Mouse (Mus musculus): ENCODE measurements around the gene Mylip.

Mylip gene

DNA sequence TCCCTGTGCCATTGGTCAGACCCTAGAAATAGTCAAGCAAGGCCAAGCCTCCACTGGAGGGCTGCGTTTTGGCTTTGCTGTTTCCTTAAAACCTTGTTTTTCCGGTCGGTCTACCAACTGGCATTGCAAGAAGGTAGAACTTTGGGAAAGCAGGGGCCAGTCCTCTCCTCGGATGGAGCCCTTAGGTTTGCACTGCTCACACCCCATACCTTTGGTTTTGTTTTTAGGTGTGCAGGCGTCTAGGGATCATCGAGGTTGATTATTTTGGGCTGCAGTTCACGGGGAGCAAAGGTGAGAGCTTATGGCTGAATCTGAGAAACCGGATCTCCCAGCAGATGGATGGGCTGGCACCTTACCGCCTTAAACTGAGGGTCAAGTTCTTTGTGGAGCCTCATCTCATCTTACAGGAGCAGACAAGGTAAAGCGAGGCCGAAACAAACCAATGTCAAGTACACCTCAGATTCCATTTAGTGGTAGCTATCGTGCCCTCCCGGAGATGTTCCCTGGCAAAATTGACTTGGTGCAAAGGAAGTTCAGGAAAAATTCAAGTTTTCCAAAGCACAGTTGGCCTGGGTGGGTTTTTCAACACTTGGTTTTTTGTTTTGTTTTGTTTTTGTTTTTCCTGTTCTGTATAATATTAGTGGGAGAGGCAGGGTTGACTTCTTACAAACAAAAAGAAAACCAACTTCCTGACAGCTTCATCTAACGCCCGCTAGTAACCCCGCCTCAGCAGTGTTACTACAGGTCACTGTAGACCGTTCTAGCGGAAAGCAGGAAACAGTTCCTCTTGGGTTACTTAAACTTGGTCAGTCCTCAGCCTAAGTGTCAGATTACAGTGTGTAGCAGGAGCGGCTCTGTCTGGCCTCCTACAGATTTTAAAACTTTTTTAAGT lies 1.7 kb downstream of the Mylip start:
- DNase-seq (ENCODE audit: low spot score), result peak; percentile 54

DNA sequence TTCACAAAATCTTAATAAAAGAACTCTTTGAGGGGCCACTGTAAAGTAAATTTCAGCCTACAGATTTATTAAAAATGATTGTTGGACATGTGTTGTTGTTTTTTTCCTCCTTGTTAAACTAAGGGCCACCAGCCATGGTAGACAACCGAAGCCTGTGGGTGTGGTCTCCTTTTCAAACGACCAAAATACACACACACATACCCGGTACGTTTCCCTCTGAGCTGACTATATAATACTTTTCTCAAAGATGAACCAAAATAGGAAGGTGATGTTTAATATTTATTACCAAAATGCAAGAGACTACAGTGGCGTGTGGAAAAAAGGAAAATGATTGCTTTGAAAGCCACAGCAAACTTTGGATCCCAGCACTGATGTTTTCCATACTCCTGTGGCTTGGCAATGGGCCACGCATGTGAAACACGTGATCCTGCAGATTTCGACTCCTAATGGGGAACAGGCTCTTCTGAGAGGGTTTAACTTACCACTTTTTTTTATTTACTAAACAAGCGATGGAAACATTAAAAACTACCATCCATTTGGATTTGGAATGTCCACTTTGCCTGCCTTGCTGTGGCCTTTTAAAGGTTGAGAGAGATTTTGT lies 2.4 kb downstream of the Mylip start:
- DNase-seq (ENCODE audit: low spot score), result no peak

DNA sequence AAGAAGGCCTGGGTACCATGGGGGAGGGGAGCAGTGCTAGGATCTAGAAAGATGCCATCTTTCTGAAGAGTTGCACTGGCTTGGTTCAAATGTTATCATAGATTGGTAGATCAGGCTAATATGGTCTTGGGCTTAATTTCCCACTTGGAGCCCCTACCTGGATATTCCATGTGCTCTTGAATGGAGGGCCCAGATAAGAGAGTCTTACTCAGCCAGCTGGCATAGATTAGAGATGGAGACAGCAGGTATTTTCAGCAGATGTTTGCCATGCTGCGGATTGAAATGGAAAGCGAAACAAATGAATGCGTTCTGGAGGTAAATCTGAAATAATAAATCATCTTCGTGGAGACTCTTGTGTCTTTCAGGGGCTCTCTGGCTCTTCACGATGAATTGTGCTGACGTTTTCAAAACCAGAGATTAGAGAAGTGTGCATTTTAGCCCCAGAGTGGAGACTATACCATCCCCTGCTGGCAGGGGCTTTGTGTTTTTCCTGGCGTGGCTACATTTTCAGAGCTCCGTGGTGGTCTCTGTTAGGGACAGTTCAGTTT lies 4.8 kb downstream of the Mylip start:
- no peak for DNase-seq (ENCODE audit: low spot score)

DNA sequence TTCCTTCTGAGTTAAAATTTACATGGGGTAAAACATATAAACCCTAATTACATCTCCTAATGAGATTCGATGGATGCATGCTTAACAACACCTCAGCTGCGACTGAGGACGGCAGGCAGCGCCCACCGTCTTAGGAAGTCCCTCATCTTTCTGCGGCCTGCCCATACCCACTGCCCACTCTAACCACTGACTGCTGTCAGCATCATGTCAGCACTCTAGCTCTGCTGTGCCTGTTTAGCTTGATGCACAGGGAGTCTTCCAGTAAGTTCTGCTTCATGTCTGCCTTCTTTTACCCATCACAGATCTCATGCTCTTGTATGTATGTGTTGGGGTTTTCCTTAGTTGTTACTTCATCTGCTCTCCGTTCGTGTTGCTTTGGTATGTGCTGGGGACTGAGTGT lies 7.2 kb downstream of the Mylip start:
- no peak for DNase-seq (ENCODE audit: low spot score)

DNA sequence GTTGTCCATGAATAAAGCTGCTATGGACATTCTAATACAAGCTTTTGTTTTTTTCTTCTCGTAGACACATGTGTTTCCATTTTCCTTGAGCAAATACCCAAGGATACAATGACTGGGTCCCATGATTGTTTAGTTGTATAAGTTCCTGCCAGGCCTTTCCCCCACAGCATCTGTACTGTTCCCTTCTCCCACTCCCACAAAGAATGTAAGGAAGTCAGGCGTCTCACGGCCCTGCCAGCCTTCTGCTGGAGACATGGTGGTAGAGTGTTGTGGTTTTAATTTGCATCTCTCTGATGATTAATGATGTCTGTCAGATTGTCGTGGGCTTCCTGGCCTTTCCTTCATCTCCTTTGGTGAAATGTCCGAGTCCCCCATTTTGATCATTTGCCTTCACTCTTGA lies 7.7 kb downstream of the Mylip start:
- DNase-seq (ENCODE audit: low spot score), result no peak

DNA sequence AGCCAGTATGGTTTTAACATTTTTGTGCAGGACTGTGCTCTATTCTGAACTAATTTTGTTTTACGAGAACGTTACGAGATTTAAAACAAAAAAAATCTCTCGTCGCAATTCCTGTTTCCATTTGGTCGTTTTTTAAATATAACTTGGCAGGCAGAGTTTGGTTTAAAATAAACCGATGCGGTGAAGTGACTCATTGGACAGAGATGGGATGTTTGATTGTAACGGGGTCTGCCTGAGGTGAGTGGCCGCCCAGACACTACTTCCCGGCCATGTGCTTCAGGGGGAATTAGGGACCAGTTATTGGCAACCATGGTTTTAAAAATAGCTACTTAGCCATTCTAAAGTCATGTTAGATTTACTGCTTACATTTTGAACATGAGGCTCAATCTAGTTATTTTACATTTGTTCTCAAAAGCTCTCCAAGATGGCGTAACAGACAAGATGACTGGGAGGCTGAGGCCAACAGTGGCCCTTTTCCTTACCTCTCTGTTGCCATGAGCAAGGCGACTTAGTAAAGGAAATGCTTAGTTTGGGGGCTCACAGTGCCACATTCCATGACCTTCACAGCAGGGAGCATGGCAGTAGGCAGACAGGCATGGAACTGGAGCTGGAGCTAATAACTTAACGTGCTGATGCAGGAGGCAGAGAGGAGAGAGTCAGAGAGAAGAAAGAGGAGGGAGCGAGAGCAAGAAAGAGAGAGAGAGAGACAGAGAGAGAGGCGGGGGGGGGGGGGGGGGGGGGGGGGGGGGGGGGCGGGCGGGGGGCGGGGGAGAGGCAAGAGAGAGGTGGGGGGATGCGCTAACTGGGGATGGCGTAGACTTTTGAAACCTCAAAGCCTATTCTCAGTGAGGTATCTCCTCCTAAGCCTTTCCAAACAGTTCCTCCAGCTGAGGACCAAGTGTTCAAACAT lies 8.6 kb downstream of the Mylip start:
- no peak for DNase-seq (ENCODE audit: low spot score)

DNA sequence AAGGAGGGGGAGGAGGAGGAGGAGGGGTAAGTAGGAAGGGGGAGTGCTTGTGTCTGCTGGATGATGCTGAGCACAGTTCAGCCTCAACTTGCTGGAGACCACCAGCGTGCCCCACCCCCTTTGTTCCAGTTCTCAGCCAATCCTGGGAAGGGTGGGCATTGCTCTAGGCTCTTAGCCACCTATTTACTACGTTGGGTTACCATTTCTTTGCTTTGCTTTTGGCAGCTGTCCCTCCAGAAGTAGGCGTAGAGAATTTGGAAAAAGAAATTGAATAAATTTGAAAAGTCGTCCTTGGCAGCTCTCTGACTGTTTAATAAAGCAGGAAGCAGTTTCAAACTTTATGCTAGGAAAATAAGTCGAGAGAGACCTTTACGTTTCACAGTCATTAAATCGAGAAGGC lies 11.2 kb downstream of the Mylip start:
- no peak for DNase-seq (ENCODE audit: low spot score)

DNA sequence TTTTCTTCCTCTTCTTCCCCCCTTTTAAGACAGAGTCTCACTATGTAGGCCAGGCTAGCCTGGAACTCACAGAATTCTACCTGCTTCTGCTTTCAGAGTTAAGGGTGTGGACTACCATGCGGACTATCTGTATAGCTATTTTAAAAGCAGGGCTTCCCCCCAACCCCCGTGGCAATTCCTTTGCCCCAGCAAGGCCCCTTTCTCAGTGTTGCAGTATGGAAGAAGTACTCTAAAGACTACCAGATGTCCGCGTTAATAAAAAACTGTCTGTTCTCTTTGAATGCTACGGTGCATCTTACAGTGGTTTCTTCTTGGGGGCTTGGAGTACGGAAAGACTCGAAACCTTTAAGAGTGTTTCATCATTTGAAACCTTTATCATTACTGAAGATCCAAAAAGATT lies 12.3 kb downstream of the Mylip start:
- DNase-seq (ENCODE audit: low spot score), result no peak

DNA sequence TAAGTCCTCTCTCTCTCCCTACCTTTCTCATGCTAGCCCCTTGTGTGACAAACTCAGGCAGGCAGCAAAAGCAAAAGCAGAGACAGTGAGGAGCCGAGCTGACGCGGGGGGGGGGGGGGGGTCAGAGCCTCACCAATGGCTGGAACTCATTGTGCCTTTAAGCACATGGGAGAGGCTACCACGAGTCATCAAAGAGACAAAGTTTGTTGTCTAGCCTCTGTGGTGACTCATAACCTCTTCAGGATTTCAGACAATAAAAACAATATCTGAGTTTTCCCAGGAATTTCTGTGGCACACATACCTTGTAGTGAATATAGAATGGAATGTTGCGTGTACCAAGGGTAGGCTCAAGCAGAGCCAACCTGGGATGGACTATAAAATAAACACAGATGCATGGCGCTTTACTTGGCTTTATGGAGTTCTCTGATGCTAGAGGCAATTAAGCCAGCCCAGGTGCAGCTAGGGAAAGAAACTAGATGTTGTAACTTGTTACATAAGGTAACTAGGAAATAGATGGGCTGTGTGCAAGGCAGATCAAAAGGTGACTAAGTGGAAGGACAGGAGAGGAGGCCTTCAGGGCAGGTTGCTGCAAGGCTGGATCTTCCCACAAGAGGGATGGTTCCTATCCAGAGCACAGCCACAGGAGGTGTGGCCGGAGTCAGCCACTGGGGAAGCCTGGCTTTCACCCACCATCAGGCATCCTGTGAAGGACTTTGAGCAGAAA lies 12.9 kb downstream of the Mylip start:
- DNase-seq (ENCODE audit: low spot score), result no peak

DNA sequence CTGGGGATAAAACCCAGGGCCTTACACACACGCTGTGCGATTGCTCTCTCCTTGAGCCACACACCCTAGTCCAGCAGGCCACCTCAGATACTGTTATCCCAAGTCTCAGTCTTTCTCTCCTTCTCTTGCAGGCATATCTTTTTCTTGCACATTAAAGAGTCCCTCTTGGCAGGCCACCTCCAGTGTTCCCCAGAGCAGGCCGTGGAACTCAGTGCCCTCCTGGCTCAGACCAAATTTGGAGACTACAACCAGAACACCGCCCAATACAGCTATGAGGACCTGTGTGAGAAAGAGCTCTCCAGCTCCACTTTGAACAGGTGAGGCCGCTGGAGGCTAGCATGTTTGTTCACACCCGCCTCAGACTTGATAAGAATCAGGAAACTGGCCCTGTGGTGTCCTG lies 14.7 kb downstream of the Mylip start:
- no peak for DNase-seq (ENCODE audit: low spot score)

DNA sequence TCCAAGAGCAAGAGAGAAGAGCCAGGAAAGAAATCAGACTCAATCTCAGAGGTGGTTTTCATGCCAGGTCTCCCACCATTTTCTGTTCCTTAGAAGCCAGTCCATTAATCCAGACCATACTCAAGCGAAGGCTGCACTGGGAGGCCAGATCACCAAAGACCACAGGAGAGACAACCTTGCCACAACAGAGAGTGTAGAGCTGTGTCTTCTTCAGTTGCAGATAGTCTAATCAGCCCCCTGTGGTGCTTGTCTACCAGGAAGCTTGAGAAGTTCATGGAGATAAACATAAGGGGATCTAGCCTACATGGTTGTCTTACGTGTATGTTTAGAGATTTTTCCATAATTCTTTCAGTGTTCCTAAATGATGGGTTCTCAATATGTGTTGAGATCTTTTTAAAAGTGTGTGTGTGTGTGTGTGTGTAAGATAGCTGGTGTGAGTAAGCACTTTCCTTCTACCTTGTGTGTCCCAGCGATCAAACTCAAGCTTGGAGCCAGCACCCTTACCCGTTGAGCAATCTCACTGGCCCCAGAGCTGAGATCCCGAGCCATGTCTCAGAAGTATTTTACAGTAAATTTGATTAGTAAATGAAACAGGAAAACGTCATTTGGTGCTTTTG lies 15.8 kb downstream of the Mylip start:
- DNase-seq (ENCODE audit: low spot score), result no peak

DNA sequence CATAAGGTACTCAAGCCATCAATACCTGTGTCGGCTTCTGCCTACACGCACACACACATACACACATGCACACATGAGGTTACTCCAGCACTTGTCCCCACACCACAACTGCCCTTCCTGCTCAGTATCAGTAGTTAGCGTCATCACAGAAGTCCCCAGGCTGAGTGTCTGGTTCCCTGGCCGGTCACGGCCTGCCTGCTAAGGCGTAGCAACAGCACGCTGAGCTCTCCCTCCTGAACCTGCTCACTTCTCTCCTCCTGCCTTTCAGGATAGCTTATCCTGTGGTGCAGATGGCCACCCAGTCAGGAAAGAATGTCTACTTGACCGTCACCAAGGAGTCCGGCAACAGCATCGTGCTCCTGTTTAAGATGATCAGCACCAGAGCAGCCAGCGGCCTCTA lies 16.7 kb downstream of the Mylip start:
- DNase-seq (ENCODE audit: low spot score), result no peak

DNA sequence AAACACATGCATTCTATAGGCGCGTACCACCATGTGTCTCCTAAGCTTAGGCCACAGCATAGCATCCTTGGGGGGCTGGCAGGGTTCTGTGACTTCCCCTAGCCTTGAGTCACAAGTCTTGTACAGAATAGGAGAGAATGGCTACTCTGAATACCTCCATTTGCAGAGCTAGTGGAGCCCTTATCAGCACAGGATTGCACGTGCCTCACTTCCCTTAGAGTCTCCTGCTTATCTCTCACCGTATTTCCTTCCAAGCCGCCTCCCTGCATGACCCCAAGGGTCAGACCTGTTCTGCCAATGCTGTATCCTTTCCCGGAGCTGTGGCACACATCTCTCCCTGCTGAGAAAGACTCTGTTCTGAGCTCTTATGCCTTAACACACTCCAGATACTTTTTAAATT lies 17.2 kb downstream of the Mylip start:
- DNase-seq (ENCODE audit: low spot score), result no peak

DNA sequence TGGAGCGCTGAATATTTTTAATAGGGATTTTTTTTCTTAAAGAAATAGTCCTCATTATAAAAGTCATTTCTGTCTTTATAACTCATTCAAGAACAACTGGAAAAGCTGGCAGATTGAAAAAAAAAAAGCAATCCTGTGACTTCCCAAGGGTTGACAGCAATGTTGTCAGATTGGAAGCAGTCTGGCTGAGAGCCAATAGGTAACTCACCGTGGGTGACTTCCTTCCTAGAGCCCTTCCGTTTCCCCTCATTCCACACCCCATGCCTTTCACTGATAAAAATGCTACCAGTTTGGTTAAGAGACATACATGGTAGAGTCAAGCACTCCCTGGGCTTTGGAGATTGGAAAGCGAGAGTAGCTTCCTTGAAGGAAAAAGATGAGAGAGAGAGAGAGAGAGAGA lies 21.4 kb downstream of the Mylip start:
- DNase-seq (ENCODE audit: low spot score), result no peak

DNA sequence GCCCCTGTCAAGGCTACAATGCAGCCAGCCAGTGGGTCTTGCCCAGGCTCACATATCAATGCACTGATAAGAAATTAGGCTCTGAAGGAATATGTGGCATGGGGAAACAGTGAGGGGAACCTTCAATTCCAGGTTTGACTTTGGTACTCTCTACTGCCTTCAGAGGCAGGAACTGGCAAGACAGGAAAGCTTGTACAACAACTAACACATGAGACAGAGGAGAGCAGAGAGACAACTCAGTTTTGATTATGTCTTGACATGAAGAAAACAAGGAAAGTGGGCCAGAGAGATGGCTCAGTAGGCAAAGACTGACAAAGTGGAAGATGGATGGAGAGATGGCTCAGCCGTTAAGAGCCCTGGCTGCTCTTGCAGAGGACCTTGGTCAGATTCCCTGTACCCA lies 23.5 kb downstream of the Mylip start:
- no peak for DNase-seq (ENCODE audit: low spot score)

DNA sequence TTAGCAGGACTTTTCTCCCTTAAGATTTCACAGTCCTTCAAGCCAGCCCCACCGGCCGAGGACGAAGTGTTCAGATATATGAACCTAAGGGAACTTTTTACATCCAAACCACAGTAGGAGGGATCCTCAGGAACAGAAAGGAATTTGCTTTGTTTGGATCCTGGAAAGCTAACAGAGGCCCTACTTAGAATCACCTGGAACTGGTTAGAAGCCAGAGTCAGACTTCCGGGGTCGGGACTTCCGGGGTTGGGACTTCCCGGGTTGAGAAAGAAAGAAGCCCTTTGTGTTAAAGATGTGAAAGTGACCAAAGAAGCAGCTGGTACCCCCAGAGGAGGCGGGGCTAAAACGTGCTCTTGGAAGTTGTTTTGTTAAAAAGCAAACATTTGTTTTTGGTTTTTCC lies 24.5 kb downstream of the Mylip start:
- no peak for DNase-seq (ENCODE audit: low spot score)

DNA sequence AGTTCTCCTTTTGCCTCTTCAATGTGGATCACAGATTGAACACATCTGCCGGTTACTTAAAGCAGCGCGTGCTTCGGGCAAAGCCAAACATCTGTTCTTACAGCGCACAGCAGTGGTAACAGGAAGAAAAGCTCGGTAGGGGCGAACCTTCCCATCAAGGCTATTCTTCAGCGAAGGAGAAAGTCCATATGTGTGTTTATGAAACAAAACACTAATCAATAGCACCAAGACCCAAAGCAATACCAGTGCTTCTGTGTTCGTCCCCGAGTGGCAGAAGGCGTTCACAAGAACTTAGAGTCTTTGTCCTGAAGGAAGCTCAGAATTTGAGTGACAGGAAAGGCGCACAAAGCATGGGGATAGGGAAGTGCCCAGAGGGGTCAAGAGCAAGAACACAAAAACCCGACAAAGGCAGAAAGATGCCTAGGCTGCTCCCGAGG lies 27.1 kb downstream of the Mylip start:
- no peak for DNase-seq (ENCODE audit: low spot score)

DNA sequence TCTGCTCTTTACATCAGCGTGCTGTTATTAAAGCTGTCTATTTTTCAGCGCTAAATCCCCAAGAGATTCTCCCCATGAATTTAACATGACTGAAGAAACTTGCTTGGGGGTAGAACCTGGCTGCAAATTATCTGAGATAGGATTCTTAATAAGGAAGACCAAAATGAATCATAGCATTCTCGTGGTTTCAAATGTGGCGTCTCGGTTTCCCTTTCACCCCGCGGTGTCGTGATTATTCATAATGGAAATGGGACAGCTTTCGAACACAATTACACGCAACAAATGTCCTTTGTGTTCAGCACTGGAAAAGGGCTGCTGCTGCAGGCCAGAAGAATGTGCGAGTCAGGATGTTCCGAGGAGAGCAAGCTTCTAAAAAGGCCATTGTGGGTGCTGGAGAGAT lies 29.4 kb downstream of the Mylip start:
- DNase-seq (ENCODE audit: low spot score), result no peak

DNA sequence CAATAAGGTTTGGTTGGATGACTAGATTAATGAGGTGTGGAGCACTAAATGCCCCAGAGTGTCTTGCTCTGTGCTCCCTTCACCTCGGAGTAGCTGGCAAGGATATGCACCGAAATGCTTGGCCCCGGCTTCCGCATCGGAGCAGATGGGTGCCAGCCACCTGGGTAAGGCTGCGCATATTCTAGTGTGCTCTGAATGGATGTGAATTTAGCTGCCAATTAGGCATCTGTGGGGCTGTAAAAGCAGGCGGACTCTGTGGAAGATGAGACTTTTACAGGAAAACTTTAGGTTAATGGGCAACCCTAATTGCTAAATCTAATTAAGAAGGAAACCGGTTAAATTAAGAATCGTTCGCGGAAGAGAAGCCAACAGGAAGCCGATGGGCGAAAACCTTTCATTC lies 32.7 kb downstream of the Mylip start:
- DNase-seq (ENCODE audit: low spot score), result no peak

DNA sequence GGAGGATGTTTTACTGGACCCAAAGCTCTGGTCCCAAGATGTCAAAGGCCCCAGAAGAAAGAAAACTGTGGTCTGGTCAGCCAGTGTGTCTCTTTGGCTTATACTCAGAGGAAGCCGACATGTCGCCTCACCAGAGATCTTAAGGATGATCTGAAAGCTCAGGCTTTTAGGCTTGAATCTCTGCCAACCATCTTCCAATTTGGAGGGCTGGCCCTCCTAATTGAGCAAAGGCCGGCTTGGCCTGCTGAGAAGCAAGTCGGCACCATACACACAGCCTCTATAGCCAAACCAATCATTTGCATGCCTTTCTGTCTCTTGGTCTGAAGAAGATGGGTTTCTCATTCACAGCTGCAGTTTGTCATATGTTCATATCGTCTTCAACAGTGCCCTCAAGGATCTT lies 33.2 kb downstream of the Mylip start:
- no peak for DNase-seq (ENCODE audit: low spot score)

DNA sequence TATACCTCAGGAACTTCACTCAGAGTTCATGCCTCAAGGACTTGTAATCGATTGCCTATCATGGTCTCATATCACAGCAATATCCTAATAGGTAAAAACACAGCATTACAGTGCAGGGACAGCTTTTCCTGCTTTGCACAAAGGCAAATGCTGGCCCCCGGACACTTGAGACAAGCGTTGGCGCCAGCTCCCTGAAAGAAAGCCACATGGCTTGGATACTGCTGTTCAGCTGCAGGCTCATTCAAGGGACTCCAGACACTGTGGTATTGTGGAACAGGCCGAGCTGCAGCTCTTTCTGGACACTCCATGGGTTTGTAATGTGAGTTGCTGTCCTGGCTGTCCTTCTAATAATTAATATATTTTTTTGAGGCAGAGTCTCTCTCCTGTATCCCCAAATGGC lies 34.4 kb downstream of the Mylip start:
- DNase-seq (ENCODE audit: low spot score), result no peak

Data from spleen, adult 12 weeks (tissue).